Mouse (Mus musculus) ES-E14 (cell line): Measurements from ENCODE around the gene Smarcc2.

Experiments used
- CHD2 ChIP-seq: IDR thresholded peaks from 2 replicates; pipeline ENCODE4 v1.6.1; 2014; ENCODE audit warnings: mild to moderate bottlenecking, low read depth, low read length, inconsistent platforms
- HCFC1 ChIP-seq: IDR thresholded peaks from 2 replicates; pipeline ENCODE4 v1.6.1; 2012; ENCODE audit warnings: low read length, inconsistent platforms, borderline replicate concordance; ENCODE audit not compliant: insufficient read depth
- MAFK ChIP-seq: IDR thresholded peaks from 2 replicates; pipeline ENCODE4 v1.6.1; 2014; ENCODE audit warnings: mild to moderate bottlenecking, low read depth, low read length, inconsistent platforms; ENCODE audit not compliant: insufficient read depth
- ZC3H11A ChIP-seq: IDR thresholded peaks from 2 replicates; pipeline ENCODE4 v1.6.1; 2012; ENCODE audit warnings: low read depth, mild to moderate bottlenecking, inconsistent platforms, low read length, borderline replicate concordance
- ZNF384 ChIP-seq: IDR thresholded peaks from 2 replicates; pipeline ENCODE4 v1.6.1; 2012; ENCODE audit warnings: low read depth, low read length, inconsistent platforms

GRCm38 (mm10) chr10:128442718-128443117 lies 16.3 kb upstream of the Smarcc2 start:
- TF ChIP-seq ZNF384 (no peak), ZC3H11A (no peak), CHD2 (no peak), HCFC1 (no peak), MAFK (no peak)
